Mouse (Mus musculus) CH12.LX (cell line): ENCODE results near the gene Kif13a. TPM values are rescaled to one million over a fixed set of nuclear protein-coding genes. Genes with fewer than 3 reads are reported as not detected.

ENCODE experiments used
- DNase-seq: peaks from one replicate; pipeline ENCODE4 v3.0.0-alpha.2; 2013; ENCODE audit errors: extremely low read depth
- H3K27ac ChIP-seq: 2 replicates; pipeline ENCODE4 v1.5.1; 2012; ENCODE audit warnings: low read depth, mild to moderate bottlenecking, control low read depth, moderate library complexity; ENCODE audit not compliant: insufficient read depth
- H3K27me3 ChIP-seq: replicated peaks from 2 replicates; pipeline ENCODE3; 2012; ENCODE audit warnings: inconsistent platforms
- H3K36me3 ChIP-seq, 2 experiments: replicated peaks in 1 of 2; 2 replicates each; pipeline versions ENCODE3 to v1.6.1; 2012; ENCODE audit warnings: inconsistent platforms in 1 of 2, low read length in 1 of 2, mild to moderate bottlenecking in 1 of 2, mixed read lengths in 1 of 2, moderate library complexity in 1 of 2; ENCODE audit not compliant: control insufficient read depth in 1 of 2, insufficient read depth in 1 of 2
- H3K4me1 ChIP-seq, 2 experiments: 2 replicates each; pipeline ENCODE4 v1.6.1; 2012; ENCODE audit warnings: inconsistent platforms in 1 of 2, moderate library complexity in 1 of 2; ENCODE audit not compliant: insufficient read depth in 2 of 2, control insufficient read depth in 1 of 2
- H3K4me2 ChIP-seq: 2 replicates; pipeline ENCODE4 v1.6.1; 2012; ENCODE audit warnings: low read depth, mild to moderate bottlenecking, control low read depth; ENCODE audit not compliant: poor library complexity, insufficient read depth, severe bottlenecking
- H3K4me3 ChIP-seq, 3 experiments: fragments of 150-350 bp in 1 of 3; sonication (generic) in 1 of 3; replicated peaks in 1 of 3; 2 replicates each; pipeline versions ENCODE3 to v1.5.1; 2011 to 2012; ENCODE audit warnings: low read depth in 2 of 3, low read length in 2 of 3, mild to moderate bottlenecking in 2 of 3, moderate library complexity in 2 of 3, control low read depth in 1 of 3, improper control_type of control experiment in 1 of 3, inconsistent platforms in 1 of 3, mixed read lengths in 1 of 3; ENCODE audit not compliant: poor library complexity in 1 of 3
- H3K79me2 ChIP-seq: replicated peaks from 2 replicates; pipeline ENCODE4 v1.6.1; 2012; ENCODE audit warnings: mild to moderate bottlenecking, moderate library complexity; ENCODE audit not compliant: control insufficient read depth, poor library complexity, insufficient read depth, severe bottlenecking; ENCODE audit errors: extremely low read depth
- H3K9ac ChIP-seq: 2 replicates; pipeline ENCODE4 v1.6.1; 2012; ENCODE audit warnings: low read depth, mild to moderate bottlenecking, control low read depth, moderate library complexity; ENCODE audit not compliant: insufficient read depth
- H3K9me3 ChIP-seq: replicated peaks from 2 replicates; pipeline ENCODE3; 2012; ENCODE audit warnings: low read length, inconsistent platforms, mixed read lengths
- CHD1 ChIP-seq: IDR thresholded peaks from 2 replicates; pipeline ENCODE4 v1.6.1; 2012; ENCODE audit warnings: low read depth, low read length, improper control_type of control experiment, inconsistent platforms
- CHD2 ChIP-seq: IDR thresholded peaks from 2 replicates; pipeline ENCODE4 v1.6.1; 2011; ENCODE audit warnings: low read length, improper control_type of control experiment
- CTCF ChIP-seq, 2 experiments: IDR thresholded peaks in 1 of 2; conservative IDR thresholded peaks in 1 of 2; 2 replicates each; pipeline ENCODE4 v1.5.1; 2011 to 2012; ENCODE audit warnings: low read depth in 2 of 2, low read length in 2 of 2, improper control_type of control experiment in 1 of 2, inconsistent platforms in 1 of 2, mild to moderate bottlenecking in 1 of 2, moderate library complexity in 1 of 2
- E2F4 ChIP-seq: IDR thresholded peaks from 2 replicates; pipeline ENCODE4 v1.6.1; 2011; ENCODE audit warnings: low read depth, low read length, improper control_type of control experiment; ENCODE audit not compliant: insufficient replicate concordance
- ELF1 ChIP-seq: IDR thresholded peaks from 2 replicates; pipeline ENCODE4 v1.6.1; 2014; ENCODE audit warnings: low read depth, mild to moderate bottlenecking, inconsistent platforms, low read length, improper control_type of control experiment
- EP300 ChIP-seq: IDR thresholded peaks from 2 replicates; pipeline ENCODE4 v1.6.1; 2011; ENCODE audit warnings: low read length, improper control_type of control experiment
- GABPA ChIP-seq: IDR thresholded peaks from 2 replicates; pipeline ENCODE4 v1.6.1; 2012; ENCODE audit warnings: low read depth, low read length, improper control_type of control experiment, inconsistent platforms; ENCODE audit not compliant: insufficient replicate concordance
- HCFC1 ChIP-seq: IDR thresholded peaks from 2 replicates; pipeline ENCODE4 v1.6.1; 2012; ENCODE audit warnings: low read depth, mild to moderate bottlenecking, inconsistent platforms, low read length, improper control_type of control experiment
- JUN ChIP-seq: IDR thresholded peaks from 2 replicates; pipeline ENCODE4 v1.6.1; 2011; ENCODE audit warnings: low read depth, mild to moderate bottlenecking, low read length, improper control_type of control experiment, moderate library complexity; ENCODE audit not compliant: insufficient read depth
- JUND ChIP-seq: conservative IDR thresholded peaks from 2 replicates; pipeline ENCODE4 v1.6.1; 2011; ENCODE audit warnings: low read depth, low read length, improper control_type of control experiment
- KAT2A ChIP-seq: IDR thresholded peaks from 2 replicates; pipeline ENCODE4 v1.6.1; 2012; ENCODE audit warnings: low read length, improper control_type of control experiment, inconsistent platforms; ENCODE audit not compliant: insufficient replicate concordance
- MYC ChIP-seq: IDR thresholded peaks from 2 replicates; pipeline ENCODE4 v1.6.1; 2011; ENCODE audit warnings: low read depth, mild to moderate bottlenecking, improper control_type of control experiment, low read length
- NRF1 ChIP-seq: IDR thresholded peaks from 2 replicates; pipeline ENCODE4 v1.6.1; 2014; ENCODE audit warnings: low read depth, mild to moderate bottlenecking, inconsistent platforms, low read length, improper control_type of control experiment, moderate library complexity
- RAD21 ChIP-seq: IDR thresholded peaks from 2 replicates; pipeline ENCODE4 v1.6.1; 2011; ENCODE audit warnings: low read depth, mild to moderate bottlenecking, low read length, improper control_type of control experiment, moderate library complexity
- SMC3 ChIP-seq: IDR thresholded peaks from 2 replicates; pipeline ENCODE4 v1.6.1; 2011; ENCODE audit warnings: low read depth, low read length, improper control_type of control experiment
- TCF12 ChIP-seq: IDR thresholded peaks from 2 replicates; pipeline ENCODE4 v1.6.1; 2014; ENCODE audit warnings: low read depth, mild to moderate bottlenecking, inconsistent platforms, low read length, improper control_type of control experiment
- UBTF ChIP-seq: IDR thresholded peaks from 2 replicates; pipeline ENCODE4 v1.6.1; 2012; ENCODE audit warnings: low read depth, mild to moderate bottlenecking, inconsistent platforms, low read length, improper control_type of control experiment, moderate library complexity
- USF2 ChIP-seq: conservative IDR thresholded peaks from 2 replicates; pipeline ENCODE4 v1.6.1; 2011; ENCODE audit warnings: low read depth, low read length, improper control_type of control experiment
- ZC3H11A ChIP-seq: IDR thresholded peaks from 2 replicates; pipeline ENCODE4 v1.6.1; 2012; ENCODE audit warnings: low read depth, mild to moderate bottlenecking, inconsistent platforms, low read length, improper control_type of control experiment
- ZNF384 ChIP-seq: IDR thresholded peaks from 2 replicates; pipeline ENCODE4 v1.6.1; 2012; ENCODE audit warnings: low read depth, low read length, improper control_type of control experiment, inconsistent platforms
- dilution Hi-C: fragments of 300-500 bp; cut with MboI; formaldehyde crosslinking; loops from 2 replicates; pipeline ENCODE4 v1.14.3; 2020; ENCODE audit warnings: low sequenced_read_pairs; ENCODE audit not compliant: extremely low pct_unique_long_range_greater_than_20kb, extremely low pct_ligation_motif_present
- in situ Hi-C: fragments of 300-500 bp; cut with MboI; formaldehyde crosslinking; loops from 3 replicates; pipeline ENCODE4 v1.14.3; 2019; ENCODE audit warnings: low sequenced_read_pairs, low pct_ligation_motif_present, low pct_unique_long_range_greater_than_20kb, mixed read lengths
- polyA plus RNA-seq: library from polyadenylated mRNA; unstranded; fragments of >175 nt; gene quantifications from 2 replicates; pipeline ENCODE4 v1.2.1, GENCODE M21; 2012; ENCODE audit warnings: low read depth; ENCODE audit not compliant: insufficient read length
- total RNA-seq, 2 experiments: library from RNA; depleted of rRNA; stranded (reverse); fragments of 300-350 nt in 1 of 2; fragments of >200 nt in 1 of 2; gene quantifications; 2 replicates each; pipeline ENCODE4 v1.2.3; 2012 to 2014

Kif13a gene
- total and polyA plus RNA-seq, 3 experiments, result not detected

GRCm38 (mm10) chr13:46968626-46969025 is 39.0 kb upstream of the Kif13a start:
- dilution Hi-C loops (no loop called here), in situ Hi-C loops (no loop called here)
- Histone ChIP-seq H3K9ac (no peak overlapping the region), H3K4me1 (peaks cover 5% of the 10 kb centered on the region in 2 experiments; a peak in 3 of 4 replicates), H3K36me3 (no peaks in the 10 kb centered on the region), H3K79me2 (no peaks in the 10 kb centered on the region), H3K27ac (no peak overlapping the region), H3K9me3 (peaks cover 4% of the 10 kb centered on the region), H3K27me3 (no peaks in the 10 kb centered on the region), H3K4me3 (no peak overlapping the region), H3K4me2 (no peak overlapping the region)
- no peak for TF ChIP-seq JUND
- TF ChIP-seq UBTF, result no peak
- peak; percentile 59 for TF ChIP-seq ZNF384
- TF ChIP-seq EP300, result no peak
- no peak for TF ChIP-seq ZC3H11A
- no peak for TF ChIP-seq CHD1
- TF ChIP-seq USF2, result no peak
- no peak for TF ChIP-seq NRF1
- TF ChIP-seq KAT2A, result no peak
- no peak for TF ChIP-seq GABPA
- TF ChIP-seq HCFC1, result no peak
- TF ChIP-seq TCF12, result no peak
- peak; percentile 37; the same call in 1 of the 2 replicates for TF ChIP-seq SMC3
- peak; percentile 33 for TF ChIP-seq RAD21
- TF ChIP-seq CTCF (conservative IDR thresholded peaks at IDR 0.05 in 1 of 2, IDR thresholded peaks at IDR 0.05 in 1 of 2; ENCODE audit: low read depth in 2 of 2, low read length in 2 of 2), result peak in 1 of 2 experiments; percentile 48; a peak in 2 of 4 replicates
- no peak for TF ChIP-seq E2F4
- DNase-seq, result no peak

- TF ChIP-seq ELF1, result no peak
- no peak for TF ChIP-seq MYC
- TF ChIP-seq E2F4, result no peak
- peak; percentile 75; the same call in 1 of the 2 replicates for TF ChIP-seq CHD1
- TF ChIP-seq JUN, result no peak
- no peak for TF ChIP-seq CHD2
- no peak overlapping the region; the same call in 1 of the 2 replicates for H3K4me2 ChIP-seq
- H3K9me3 ChIP-seq, result peaks cover 4% of the 10 kb centered on the region
- H3K27ac ChIP-seq, result no peak overlapping the region
- dilution Hi-C loops (no loop called here), in situ Hi-C loops (no loop called here)
- peaks cover 5% of the 10 kb centered on the region in 2 experiments; a peak in 3 of 4 replicates for H3K4me1 ChIP-seq
- H3K27me3 ChIP-seq, result no peaks in the 10 kb centered on the region
- no peak overlapping the region for H3K4me3 ChIP-seq
- H3K36me3 ChIP-seq, result no peaks in the 10 kb centered on the region
- H3K9ac ChIP-seq, result no peak overlapping the region
- H3K79me2 ChIP-seq, result no peaks in the 10 kb centered on the region
- DNase-seq, result no peak
Measured at GRCm38 (mm10) chr13:46967308-46967707, 37.6 kb upstream of the Kif13a start.
